Mouse (Mus musculus) induced T-regulatory cell, adult 2 months (primary cell): ENCODE results near the gene Tex14.
A peak's percentile ranks its signal among the peaks of the same experiment; 100 is the strongest.

ENCODE experiments used
- DNase-seq: peaks from one replicate; pipeline ENCODE4 v3.0.0-alpha.2; 2012; ENCODE audit warnings: low read depth

The Tex14 gene

DNA sequence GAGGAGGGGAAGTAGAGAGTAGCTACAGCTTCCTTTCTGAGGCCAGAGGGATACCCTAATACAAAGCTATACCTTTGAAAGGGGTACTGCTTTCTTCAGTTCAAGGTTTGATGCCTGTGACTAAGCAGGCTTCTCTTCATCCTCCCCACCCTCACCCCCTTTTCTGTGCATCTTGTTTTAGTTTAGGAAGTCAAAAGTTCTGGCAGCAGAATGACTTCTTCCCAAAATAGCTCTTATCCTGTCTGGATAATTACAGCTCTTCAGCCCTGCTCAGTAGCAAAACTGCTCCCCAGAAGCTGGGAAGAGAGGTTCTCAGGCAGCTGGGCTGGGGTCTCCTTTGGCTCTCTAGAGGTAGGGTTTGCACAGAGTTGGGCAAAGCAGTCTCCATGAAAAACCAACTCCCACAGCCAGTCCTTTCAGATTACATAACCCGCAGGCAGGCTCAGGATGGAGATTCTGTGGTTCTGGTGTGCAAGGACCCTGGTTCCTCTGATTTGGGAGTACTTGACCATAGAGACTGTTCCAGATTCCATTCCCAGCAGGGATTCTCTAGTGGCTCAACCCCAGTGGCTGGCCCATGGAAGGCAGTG is 166.6 kb downstream of the Tex14 start:
- DNase-seq, result no peak

DNA sequence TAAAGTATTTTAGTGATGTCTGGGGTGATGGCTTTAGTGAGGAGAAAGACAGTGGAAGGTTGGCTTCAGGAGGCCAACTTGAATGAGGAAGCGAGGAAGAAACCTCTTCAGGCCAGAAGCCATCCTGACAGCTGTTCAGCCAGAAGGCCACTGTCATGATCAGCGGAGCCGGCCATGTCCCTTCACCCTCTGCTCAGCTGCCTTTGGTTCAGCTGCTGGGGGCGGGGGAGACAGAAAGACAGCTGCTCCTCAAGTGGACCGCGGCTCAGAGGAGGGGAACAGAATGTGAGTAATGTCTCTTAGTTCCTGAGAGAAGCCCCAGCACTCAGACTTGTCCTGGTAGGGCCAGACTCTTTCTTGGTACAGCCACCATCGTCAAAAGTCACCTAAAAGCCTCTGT is 168.9 kb downstream of the Tex14 start:
- DNase-seq, result no peak

DNA sequence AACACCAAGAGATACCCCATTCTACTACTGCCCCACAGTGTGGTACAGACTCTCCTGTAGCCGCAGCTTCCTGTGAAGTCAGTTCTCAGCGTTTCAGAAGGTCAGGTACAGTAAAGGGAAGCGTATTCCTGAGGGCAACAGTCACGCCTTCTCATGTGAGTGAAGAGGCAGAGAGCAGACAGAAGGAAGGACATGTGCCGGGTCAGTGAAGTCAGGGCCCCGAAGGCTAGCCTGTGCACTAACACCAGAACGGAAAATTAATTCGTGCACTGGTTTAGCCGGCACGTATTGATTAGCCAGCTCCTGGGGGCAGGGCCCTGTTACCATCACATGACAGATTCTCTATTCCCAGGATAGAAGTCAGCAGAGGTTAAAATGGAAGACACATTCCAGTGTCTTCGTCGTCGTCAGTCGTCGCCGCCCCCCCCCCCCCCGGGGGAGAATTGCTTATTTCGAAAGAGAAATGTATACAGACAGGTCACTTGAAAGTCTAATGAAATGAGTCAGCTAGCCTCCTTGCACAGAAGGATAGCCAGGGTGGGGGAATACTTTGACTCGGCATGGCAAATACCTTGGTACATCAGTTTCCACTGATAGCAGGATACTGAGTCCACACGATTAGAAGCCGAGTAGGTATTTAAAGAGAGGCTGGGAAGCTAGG is 169.8 kb downstream of the Tex14 start:
- DNase-seq, result no peak

DNA sequence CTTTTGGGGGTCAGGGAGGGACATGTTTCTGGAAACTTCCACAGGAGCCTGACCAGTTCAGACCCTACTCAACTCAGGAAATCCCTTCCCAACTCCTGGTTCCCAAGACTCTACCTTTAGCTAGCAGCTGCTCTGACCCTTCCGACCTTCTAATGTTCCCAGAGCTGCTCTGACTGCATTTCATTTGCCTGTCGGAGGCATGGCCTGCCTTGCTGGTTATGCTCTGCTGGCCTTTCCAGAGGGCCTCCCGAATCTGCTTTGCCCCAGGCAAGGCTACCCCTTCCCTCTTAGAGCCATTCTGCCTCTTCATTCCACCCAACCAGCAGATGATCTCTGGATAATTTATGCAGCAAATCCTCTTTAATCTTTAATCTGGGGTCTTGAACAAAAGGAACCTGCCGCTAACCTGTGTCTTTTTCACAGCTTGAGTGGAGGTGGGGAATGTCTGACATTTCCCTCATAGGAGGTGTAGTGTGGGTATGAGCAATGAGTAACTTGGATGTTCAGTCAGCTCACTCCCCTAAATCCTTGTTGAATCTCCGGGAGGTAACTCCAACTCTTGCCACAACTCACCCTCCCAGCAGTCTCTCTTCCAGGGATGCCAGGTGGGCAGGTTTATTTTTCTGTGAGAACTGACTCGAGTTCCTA is 172.9 kb downstream of the Tex14 start:
- no peak for DNase-seq

DNA sequence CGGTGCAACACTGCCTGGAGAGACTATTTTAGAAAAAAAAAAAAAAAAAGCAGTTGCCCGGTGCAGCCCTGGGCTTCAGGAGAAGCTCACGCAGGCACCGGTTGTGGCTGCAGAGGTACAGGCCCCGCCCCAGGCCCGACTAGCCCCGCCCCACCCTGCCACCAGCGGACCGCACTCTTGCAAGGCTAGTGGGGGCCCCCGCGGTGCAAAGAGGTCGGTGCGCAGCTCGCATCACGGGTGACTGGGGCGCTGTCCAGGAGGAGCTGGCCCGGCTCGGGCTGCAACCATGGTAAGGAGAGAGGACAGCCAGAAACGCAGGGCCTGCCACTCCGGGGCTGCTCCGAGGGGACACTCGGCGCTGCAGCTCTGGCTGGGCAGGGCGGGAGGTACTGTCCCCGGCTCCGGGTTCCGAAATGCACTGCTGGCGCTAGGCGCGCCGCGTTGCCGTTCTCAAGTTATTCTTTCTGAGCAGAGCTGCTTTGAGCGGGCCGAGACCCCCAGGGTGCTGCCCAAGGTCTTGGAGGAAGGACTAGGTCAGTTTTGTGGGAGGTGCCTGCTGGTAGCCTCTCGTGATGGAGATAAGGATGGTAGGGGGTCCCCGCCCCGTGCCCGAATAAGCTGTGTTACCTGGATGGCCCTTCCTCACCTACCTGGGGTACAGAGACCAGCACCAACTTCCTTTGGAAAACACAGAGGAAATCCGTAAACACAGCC is 173.5 kb downstream of the Tex14 start:
- DNase-seq, result peak; percentile 78

DNA sequence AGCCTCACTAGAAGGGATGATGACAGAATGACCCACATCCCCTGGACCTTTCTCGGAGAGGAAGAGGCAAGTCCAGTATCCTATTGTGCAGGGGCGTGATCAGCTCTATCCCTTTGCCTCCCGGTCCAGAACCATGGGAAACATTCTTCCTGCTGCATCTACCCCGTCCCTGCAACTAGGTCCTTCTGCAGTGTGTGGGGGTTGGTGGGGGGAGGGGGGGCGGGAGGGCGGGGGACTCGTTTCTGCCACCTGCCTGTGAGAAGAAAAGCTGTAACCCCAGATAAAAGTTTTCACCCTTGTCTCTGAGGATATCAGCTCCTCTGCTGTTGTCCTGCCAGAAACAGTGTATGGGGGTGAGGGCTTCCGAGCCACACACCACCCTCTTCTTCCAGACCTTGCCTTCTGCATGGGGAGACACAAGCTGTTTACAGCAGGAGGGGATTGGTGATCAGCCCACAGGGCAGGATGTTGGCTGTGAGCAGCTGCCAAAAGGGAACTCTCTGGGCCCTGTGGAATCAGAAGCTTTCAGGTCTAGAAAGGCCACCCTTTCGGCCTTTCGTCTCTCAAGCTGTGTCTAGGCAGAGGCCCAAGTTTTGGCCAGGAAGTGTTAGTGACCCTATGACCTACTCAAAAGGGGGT is 174.2 kb downstream of the Tex14 start:
- DNase-seq, result peak; percentile 29

DNA sequence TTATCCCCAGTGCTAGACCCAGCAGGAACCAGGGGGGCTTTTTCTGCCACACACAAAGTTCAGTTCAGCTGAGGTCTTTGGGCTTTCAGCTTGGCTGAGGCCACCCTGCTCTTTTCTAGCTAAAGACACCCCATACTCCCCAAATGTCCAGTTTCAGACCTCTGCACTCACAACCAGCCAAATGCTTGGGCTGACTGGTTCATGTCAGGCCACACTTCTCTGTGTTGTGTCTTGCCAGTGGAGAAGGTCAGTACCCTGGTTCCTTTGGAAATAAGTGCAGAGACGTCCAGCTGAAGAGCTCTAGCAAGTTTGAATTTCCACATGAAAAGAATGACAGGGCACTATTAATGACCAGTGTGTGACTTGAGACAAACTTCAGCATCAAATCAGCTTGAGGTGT is 174.8 kb downstream of the Tex14 start:
- DNase-seq, result no peak

DNA sequence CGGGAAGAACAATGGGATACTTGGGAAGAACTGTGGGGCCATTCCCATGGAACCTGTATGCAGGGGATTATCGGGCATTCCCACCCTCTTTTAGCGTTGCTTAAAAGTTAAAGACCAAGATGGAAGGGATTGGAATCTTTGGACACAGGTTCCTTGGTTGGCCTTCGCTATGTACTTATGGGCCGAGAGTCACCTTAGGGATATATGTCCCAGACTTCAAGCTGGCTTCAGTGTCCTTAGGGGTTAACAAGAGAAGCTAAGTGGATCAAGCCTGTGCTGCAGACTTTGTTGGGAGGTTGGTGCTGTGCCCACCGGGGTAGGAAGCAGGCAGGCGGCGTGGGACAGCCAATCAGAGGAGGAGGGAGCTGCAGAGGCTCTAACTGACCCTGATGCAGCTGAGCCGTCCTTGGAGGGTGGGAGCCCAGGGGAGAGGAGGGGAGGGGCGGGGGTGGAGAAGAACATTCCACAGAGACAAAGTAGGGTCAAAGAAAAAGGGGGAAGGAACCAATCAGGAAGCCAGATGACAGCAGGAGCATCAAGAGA is 175.7 kb downstream of the Tex14 start:
- DNase-seq, result no peak

DNA sequence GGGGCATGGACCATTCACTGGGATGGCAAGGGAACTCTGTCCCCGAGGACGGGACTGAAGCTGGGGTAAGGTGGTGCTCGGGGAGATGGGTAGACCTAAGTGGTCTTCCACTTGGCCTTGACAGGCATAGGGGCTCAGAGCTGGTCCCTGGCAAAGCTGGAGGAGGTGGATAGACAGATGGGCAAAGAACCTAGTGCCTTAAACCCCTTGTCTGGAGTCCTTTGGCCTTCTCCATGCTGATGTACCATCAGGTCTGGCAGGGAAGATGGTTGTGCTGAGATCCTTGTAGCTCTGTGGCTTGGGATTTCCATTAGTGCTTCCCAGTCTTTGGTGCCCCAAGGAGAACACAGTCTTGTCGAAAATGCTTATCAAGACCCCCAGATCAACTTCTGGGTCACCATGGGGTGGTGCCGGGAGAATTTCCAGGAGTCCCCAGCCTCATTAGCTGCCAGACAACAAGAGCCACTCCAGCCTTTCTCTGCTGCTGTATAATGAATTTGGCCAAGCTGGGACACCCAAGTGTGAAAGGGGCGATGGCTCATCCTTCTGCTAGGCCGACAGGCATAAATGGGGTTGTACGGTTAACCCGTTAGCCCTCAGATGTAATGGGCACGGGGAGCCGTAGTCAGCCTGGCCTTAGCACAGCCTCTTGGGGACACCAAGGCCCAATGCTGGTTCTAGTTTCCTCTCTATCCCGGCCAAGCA is 176.4 kb downstream of the Tex14 start:
- DNase-seq, result no peak

DNA sequence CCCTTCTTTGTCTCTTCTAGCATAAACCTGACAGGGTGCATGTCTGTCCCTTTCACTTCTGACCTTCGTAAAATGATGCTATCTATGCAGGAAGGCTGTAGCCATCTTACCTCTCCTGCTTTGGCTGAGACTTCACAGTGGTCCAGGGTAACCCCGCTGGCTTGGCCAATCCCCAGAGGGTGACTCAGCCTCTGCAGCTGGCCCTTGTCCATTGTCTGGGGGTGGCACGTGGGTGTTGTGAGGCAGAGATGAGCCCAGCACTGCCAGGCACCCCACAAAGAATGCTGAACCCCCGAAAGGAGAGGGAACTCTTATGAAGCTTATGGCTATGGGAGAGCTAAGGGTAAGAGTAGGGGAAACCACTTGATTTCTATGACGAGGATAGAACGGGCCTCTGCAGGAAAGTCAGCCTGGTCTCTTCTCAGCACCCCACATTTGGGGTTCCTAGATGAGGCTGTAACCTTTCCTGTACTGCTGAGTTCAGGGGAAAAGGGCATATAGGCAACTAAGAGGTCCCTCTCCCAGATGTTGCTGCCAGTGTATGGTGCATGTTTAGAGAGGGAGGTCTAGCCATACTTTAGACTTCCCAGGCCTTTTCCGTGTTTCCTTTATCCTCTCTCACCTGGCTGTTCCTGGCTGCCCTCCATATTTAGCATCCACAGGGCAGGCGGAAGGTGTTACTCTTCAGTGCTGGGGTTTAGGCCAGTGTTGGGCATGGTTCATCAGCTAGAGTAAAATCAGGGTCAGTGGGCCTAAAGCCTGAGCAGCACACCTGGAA is 177.3 kb downstream of the Tex14 start:
- DNase-seq, result no peak

DNA sequence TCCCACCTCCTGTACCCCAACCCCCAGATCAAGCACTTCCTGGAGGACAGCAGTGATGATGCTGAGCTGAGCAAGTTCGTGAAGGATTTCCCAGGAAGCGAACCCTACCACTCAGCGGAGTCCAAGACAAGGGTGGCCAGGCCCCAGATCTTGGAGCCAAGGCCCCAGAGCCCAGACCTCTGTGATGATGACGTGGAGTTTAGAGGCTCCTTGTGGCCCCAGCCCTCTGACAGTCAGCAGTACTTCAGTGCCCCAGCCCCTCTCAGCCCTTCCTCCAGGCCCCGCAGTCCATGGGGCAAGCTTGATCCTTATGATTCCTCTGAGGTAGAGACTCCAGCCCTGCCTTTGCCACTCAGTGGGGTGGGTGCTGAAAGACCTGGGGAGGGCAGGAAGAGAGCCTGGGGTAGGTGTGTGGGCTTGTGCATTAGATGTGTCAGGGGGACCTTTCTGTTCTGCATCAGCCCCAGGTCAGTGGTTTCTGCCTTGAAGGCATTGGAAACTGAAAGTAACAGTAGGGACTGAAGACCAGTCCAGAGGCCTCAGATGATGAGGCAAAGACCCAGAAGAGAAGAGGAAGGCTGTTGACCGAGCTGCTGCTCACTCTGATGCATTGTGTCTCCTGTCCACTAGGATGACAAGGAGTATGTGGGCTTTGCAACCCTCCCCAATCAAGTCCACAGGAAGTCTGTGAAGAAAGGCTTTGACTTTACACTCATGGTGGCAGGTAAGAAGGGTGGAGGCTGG is 178.6 kb downstream of the Tex14 start:
- DNase-seq, result no peak

DNA sequence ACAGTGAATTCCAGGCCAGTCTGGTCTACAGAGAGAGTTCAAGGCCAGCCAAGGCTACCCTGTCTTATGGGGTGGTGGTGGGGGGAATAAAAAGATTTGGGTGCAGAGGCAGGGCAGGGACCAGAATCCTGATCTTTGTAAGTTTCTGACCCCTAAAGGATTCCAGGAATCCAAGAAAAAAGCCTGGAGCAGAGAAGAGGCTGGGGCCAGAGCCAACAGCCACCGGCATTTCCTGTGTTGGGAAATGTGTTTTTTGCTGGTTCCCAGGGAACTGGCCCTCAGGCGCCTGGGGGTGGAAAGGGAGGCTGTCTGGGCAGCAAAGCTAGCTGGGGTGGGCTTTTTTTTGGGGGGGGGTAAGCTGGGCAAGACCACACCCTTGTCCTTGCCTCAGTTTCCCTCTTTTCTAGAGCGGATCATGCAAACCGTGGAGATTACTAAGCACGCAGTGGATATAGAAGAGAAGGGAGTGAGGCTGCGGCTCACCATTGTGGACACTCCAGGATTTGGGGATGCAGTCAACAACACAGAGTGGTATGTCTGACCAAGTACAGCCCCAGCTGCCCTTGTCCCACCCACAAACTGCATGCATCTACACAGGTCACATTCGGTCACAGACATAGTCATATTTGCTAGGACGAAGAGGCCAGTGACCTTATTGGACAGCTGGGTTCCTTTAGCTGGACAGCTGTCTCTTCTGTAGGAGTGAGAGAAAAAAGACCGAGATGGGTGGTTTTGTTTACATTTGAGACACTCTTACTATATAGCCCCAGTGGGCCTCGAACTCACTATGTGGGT is 180.0 kb downstream of the Tex14 start:
- no peak for DNase-seq

DNA sequence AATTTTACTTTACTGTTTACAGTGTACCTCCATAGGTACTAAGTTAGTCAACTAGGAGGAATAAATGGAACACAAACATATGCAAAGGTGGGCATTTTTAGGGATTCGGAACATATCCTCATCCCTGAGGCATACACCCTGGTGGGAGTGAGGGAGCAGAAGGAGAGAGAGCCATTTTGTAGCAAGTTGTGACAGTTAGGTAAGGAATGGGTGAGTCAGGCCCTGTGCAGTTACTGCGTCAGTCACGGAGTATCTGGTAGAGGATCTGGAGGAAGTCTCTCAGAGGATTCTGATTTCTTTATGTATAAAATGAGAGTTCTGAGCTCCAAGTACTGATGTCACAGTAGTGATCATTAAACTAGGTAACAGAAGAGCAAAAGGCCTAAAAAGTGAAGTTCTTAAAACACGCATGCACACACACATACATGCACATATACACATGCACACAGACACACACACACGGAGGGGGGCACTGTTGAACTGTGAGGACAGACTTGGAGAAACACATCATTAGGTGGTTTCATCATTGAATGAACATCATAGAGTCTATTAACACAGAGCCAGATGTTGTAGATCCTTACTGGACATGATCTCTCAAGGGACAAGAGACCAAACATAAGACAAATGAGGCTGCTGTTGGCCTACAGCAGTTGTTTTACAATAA is 182.5 kb downstream of the Tex14 start:
- DNase-seq, result no peak

DNA sequence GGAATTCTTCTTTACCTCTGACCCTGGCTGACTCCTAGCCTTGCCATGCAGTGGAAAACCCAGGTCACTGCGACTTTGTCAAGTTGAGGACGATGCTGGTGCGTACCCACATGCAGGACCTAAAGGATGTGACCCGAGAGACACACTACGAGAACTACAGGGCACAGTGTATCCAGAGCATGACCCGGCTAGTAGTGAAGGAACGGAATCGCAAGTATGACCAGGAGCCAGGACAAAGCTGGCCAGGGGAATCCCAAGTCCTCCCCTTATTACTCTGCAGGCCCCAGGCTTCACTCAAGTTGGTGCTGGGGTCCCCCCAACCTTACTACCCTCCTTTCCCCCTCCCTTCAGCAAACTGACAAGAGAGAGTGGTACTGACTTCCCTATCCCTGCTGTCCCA is 184.7 kb downstream of the Tex14 start:
- DNase-seq, result no peak

DNA sequence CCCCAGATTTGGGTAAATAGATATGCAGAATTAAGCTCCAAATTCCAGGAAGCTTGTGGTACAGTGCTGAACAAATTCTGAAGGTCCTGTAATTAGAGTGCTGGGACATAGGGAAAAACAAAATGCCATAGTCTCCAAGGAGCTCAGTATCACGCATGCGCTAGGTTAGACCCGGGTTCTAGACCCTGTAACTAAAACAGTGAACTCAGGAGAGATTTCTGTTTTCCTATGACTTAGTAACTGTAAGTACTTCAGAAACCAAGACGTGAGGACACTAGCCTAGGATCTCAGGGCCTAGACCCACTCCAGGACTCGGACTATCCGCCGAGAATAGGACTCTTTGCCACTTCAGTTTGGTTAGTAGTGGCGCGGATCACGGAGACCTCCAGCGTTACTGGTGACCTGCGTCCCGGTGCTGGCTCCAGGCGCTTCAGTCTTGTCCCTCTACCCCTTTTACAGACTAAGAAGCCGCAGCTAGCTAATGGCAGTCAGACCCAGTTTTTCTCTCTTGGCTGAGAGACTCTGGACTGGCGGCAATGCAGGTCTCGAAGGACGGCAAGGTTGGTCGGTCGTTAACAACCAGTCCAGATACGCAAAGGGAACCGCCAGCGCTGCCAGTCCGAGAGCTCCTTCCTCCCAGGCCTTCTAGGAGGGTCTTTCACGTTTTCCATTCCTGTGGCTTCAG is 186.1 kb downstream of the Tex14 start:
- no peak for DNase-seq

DNA sequence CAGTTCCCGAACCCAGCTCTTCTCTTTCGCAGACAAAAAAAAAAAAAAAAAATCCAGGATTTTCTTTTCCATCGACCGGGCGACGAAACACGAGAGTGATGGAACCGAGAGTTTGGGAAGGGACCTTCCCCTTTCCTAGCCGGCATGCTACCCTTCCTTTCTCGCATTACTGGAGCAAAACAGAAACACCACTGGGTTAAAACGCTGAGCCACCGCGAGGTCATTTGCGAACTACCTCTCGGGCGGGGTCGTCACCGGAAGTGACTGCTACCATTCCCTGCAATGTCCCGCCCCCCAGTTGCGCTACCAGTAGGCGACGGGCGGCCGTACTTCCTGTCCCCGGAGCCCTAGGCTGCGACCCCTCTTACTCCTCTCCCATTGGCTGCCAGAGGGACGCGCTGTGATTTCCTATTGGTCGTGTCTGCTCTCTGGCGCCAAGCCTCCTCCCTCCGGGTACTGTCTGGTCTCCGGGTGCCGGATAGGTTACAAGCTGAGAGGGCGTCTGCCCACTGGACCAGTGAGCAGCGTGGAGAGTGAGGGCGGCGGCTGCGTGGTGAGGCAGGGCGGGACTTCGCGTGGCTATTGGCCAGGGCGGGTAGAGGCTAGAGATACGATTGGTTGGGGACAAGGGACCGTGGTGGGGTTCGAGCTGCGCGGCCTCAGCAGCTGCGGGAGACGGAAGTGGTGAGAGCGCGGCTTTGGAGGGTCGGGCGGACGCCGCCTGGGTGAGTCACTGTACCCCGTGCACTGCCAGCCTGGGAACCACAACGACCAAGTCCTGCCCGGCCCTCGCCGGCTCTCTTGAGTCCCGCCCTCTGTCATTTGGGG is 186.9 kb downstream of the Tex14 start, which contains the start of gene Mtmr4:
Gene Mtmr4, plus strand, starts transcription at position 637 of the 828 bp plus-strand sequence.
- peak; percentile 99 for DNase-seq

DNA sequence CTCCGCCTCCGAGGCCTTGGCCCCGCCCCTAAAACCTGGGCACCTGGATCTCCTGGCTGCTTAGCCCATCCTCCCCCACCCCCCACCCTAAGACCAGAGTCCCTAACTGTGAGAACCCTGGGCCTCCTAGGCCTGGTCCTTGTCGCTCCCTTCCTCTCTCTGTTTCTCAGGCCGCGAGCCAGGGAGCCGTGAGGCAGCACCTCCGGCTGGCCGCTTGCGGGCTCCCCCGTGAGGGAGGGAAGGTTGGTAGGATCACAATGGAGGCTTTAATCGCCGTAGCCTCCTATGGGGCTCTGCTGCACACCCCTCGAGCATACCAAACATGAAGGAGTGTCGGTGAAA is 187.5 kb downstream of the Tex14 start:
- DNase-seq, result no peak
